Mouse (Mus musculus) frontal cortex, adult (tissue): Measurements from ENCODE around the gene Add3.

Experiments used
- ATAC-seq: cut with Nextera tagmentation; 2 replicates; pipeline ENCODE4 v1.9.2; 2017; ENCODE audit warnings: mild to moderate bottlenecking, moderate library complexity, mixed read lengths; ENCODE audit not compliant: low TSS enrichment

Add3 gene

GRCm38 (mm10) chr19:53273055-53273722, 132.9 kb downstream of the Add3 start:
- ATAC-seq, result no peak

DNA sequence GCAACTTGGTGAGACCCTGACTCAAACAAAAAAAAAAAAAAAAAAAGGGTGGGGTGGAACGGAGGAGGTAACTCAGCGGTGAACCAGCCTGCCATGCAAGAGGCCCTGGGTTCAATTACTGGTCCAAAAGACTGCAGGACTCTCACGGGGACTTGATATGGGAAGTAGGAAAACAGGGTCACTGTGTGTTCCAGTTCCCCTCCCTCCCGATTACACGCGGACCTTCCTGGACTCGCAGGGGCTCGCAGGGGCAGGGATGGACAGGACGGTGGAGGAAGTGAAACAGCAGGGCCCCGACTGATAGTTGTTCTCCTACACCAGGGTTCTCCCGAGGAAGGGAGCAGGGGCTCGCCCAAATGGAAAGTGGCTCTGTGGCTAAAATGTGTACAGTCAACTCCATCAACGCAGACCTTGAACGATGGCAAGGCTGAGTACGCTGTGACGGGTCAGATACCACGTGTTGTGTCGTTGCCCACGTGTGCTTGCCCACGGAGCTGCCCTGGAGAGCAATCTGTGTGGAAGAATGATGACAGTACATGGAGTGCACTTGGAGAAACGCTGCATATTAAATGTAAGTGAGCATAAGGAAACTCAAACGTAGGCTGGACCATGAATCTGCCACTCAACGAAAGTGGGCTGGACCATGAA, 133.7 kb downstream of the Add3 start:
- no peak for ATAC-seq

DNA sequence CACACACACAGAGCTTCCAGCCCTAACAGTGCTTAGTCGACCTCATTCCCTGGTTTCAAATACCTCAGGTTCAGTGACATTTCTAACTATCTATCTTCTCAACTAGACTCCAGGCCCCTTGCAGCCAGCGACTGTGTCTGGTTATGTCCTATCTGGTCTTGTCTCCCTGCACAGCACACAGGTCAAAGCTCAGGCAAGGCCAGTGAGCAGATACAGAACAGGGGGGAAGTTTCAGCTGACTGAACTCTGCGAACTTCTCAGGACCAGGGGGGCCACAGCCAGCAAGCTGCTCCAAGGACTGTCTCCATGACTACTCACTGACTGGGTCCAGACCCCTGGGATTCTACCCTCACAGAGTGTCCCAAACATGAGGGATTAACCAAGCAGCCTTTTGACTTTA, 135.0 kb downstream of the Add3 start:
- no peak for ATAC-seq

DNA sequence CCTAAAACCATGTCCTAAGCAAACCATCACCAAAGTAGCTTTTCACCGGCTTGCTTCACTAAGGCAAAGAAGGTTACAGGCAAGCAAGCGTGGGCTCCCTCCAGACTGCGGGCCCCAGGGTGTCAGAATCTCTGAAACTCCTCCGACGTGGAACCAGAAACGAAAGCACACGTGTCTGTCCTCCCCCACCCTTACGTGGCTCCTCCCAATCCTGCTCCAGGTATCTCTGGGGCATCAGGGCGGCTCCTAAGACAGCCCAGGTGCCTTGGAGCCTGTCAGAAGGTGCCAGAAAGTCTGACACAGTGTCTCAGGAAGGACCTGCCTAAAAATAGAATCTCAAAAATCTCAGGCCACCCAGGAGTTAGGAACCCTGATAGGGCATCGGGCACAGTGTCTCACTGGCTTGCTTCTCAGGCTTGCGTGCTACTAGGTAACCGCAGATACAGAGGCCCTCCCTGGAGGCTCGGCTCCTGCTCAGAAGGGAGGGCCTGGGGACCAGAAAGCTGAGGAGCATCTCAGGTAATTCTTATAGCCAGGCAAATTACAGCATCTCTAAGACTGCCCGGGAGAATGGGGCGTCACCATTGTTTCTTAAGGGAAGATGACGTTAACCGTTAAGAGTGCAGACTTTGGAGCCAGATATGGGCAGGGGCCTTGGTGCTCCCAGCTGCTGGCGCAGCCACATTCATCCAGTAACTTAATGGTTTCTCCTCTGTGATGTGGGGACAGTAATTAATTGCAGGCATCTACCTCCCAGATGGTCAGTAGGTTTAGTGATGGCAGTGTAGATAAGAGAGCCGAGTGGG, 136.9 kb downstream of the Add3 start:
- ATAC-seq, result no peak

- no peak for ATAC-seq
Measured at GRCm38 (mm10) chr19:53278491-53279415, 138.5 kb downstream of the Add3 start.

- ATAC-seq, result no peak
Measured at GRCm38 (mm10) chr19:53280254-53280653, 140.0 kb downstream of the Add3 start.

DNA sequence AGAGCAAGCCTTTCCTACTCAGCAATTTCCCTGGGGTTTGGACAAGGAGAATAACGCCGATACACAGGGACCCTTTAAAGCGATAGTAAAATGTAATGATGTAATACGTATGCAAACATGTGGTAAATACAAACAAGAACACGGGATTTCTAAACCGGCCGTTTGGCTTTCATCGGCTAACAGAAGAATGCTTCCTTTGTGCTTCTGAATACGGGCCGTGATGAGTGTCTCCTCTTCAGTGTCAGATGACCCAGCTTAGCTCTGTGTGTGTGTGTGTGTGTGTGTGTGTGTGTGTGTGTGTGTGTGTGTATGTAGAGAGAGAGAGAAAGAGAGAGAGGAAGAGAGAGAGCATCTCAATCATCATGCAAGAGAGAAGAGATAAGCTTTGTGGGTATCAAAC, 142.3 kb downstream of the Add3 start:
- no peak for ATAC-seq

DNA sequence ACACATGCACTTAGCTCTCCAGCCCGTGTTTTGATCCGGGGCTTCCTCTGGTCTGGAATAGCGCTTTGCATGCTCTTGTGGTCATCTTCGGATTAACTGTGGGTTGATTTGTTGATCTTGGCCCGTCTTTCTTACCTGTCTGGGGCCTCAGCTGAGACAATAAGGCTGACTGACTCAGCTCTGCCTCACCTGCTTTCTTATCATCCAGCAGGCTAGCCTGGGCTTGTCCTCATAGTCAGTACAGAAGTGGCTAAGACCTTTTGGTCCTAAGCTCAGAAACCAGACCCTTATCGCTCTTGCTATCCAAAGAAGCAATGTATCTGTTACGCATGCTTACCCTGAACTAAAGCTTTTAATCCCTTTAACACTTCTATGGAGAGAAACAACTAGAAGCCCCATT, 143.5 kb downstream of the Add3 start:
- ATAC-seq, result no peak

DNA sequence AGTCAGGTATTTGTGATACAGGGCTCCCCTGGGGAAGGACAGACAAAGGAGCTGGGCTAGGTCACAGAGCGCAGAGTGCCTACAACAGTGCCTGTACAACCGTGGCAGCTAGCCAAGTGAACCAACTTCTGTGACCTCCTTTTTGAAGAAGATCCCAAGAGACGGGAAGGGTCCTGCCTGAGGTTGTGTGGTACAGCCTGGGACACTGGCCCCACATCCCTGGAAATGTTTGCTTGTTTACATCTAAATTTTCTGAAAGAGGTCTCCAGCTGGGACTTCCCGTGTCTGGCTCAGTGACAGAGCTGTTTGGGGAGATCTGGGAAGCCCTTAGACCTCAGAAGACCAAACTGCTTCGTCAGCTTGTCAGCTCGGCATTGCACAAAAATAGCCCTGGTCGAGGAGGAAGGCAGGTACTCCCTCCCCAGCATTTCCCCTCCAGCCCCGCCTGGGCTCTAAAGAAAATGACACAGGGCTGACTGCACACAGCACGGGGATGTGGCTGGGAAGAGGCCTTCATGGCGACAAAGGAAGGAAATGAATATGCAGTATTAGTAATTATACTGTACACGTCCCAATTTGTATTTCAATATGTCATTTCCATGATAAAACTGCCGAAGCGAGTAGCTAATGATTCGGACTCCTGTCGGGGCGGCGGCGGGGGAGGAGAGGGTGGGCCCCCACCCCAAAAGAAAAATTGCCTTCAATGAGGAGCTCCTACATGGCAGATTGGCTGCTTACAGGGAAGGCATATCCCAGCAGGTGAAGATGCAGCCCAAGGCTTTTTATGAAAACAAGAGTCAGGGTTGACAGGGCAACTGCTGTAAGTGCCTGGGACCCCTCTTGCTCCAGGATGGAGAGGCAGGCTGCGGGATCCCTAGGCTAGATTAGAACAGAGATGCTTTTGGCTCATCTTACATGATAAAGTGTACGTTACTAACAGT, 144.3 kb downstream of the Add3 start:
- ATAC-seq, result peak; percentile 23; the same call in 1 of the 2 replicates

GRCm38 (mm10) chr19:53296331-53297254, 156.3 kb downstream of the Add3 start:
- ATAC-seq, result no peak
